Mouse (Mus musculus): Measurements from ENCODE around the gene Gm13288. TPM values are rescaled to one million over a fixed set of nuclear protein-coding genes. Genes with fewer than 3 reads are reported as not detected.

Gm13288 gene
- total RNA-seq, 2 experiments from 2014 or later = not detected

Other genes with a start within 250 kb of the Gm13288 start
- gene Ifna15, start 247.3 kb upstream of the Gm13288 start, total RNA-seq (2021) = not detected
- not detected for gene Ifna14, start 233.7 kb upstream of the Gm13288 start, total RNA-seq (2021)
- not detected for gene Ifna9, start 213.1 kb upstream of the Gm13288 start, total RNA-seq (2021)
- not detected for gene Ifna12, start 202.2 kb upstream of the Gm13288 start, total RNA-seq (2021)
- not detected for gene C87499, start 171.1 kb upstream of the Gm13288 start, total RNA-seq (2021)
- not detected for gene Ifna13, start 161.1 kb upstream of the Gm13288 start, total RNA-seq (2021)
- gene Ifna16, start 128.6 kb upstream of the Gm13288 start, total RNA-seq (2021) = not detected
- gene Ifna2, start 121.6 kb upstream of the Gm13288 start, total RNA-seq (2021) = not detected
- gene Ifnab, start 114.2 kb upstream of the Gm13288 start, total RNA-seq (2021) = not detected
- gene Gm26566, start 83.7 kb upstream of the Gm13288 start, total RNA-seq (2021) = 1 to 10 TPM; 1.8 to 2.0 TPM
- gene Klhl9, start 83.1 kb upstream of the Gm13288 start, total RNA-seq (2021) = 100 to 1,000 TPM; 105 to 107 TPM
- not detected for gene Gm13271, start 50.7 kb upstream of the Gm13288 start, total RNA-seq (2021)
- not detected for gene Gm13283, start 45.4 kb upstream of the Gm13288 start, total RNA-seq (2021)
- gene Gm13290, start 31.7 kb upstream of the Gm13288 start, total RNA-seq (2021) = not detected
- not detected for gene Gm13289, start 28.6 kb upstream of the Gm13288 start, total RNA-seq (2021)
- not detected for gene Gm13272, start 25.7 kb upstream of the Gm13288 start, total RNA-seq (2021)
- not detected for gene Ifnz, start 23.4 kb upstream of the Gm13288 start, total RNA-seq (2021)
- gene Gm13276, start 19.8 kb upstream of the Gm13288 start, total RNA-seq (2021) = not detected
- not detected for gene Gm13277, start 16.9 kb upstream of the Gm13288 start, total RNA-seq (2021)
- not detected for gene Gm13278, start 14.0 kb upstream of the Gm13288 start, total RNA-seq (2021)
- gene Gm13275, start 11.0 kb upstream of the Gm13288 start, total RNA-seq (2021) = not detected
- gene Gm13279, start 8.1 kb upstream of the Gm13288 start, total RNA-seq (2021) = not detected
- gene Gm13285, start 5.9 kb upstream of the Gm13288 start, total RNA-seq (2021) = not detected
- gene Gm13287, start 2.3 kb upstream of the Gm13288 start, total RNA-seq (2021) = not detected
- gene Ifna7, start 10.7 kb downstream of the Gm13288 start, total RNA-seq (2021) = not detected
- gene Ifna11, start 14.4 kb downstream of the Gm13288 start, total RNA-seq (2021) = not detected
- not detected for gene Ifna6, start 21.9 kb downstream of the Gm13288 start, total RNA-seq (2021)
- not detected for gene Ifna5, start 30.0 kb downstream of the Gm13288 start, total RNA-seq (2021)
- gene Ifna4, start 36.3 kb downstream of the Gm13288 start, total RNA-seq (2021) = not detected
- not detected for gene Ifna1, start 44.6 kb downstream of the Gm13288 start, total RNA-seq (2021)
- gene Ifne, start 74.7 kb downstream of the Gm13288 start, total RNA-seq (2021) = not detected